Mouse (Mus musculus) liver, postnatal 0 days (tissue): ENCODE data around the gene Slc6a15. TPM values are rescaled to one million over a fixed set of nuclear protein-coding genes. Genes with fewer than 3 reads are reported as not detected.

Experiments
- ATAC-seq: fragments of 200-750 bp; cut with Nextera tagmentation; 2 replicates; pipeline ENCODE4 v1.8.0; 2017; ENCODE audit warnings: mild to moderate bottlenecking, moderate library complexity
- DNase-seq: peaks from one replicate; pipeline ENCODE4 v3.0.0-alpha.2; 2016
- H3K27ac ChIP-seq: fragments of 300-500 bp; sonication (generic); 2 replicates; pipeline ENCODE4 v1.5.1; 2014; ENCODE audit warnings: antibody characterized with exemption, moderate library complexity, mild to moderate bottlenecking, low read depth
- H3K27me3 ChIP-seq: fragments of 300-500 bp; sonication (generic); 2 replicates; pipeline ENCODE4 v1.6.1; 2014; ENCODE audit warnings: low read length, control low read depth, mixed read lengths; ENCODE audit not compliant: insufficient read depth
- H3K36me3 ChIP-seq: fragments of 300-500 bp; sonication (generic); replicated peaks from 2 replicates; pipeline ENCODE4 v1.6.1; 2014; ENCODE audit warnings: mild to moderate bottlenecking, control low read depth, low read length, moderate library complexity, mixed read lengths; ENCODE audit not compliant: insufficient read depth
- H3K4me1 ChIP-seq: fragments of 300-500 bp; sonication (generic); 2 replicates; pipeline ENCODE4 v1.6.1; 2014; ENCODE audit warnings: antibody characterized with exemption, mild to moderate bottlenecking, control low read depth; ENCODE audit not compliant: insufficient read depth
- H3K4me2 ChIP-seq: fragments of 300-500 bp; sonication (generic); 2 replicates; pipeline ENCODE4 v1.6.1; 2014; ENCODE audit warnings: low read depth, mild to moderate bottlenecking, low read length, moderate library complexity, mixed read lengths
- H3K4me3 ChIP-seq: fragments of 300-500 bp; sonication (generic); 2 replicates; pipeline ENCODE4 v1.5.1; 2014; ENCODE audit warnings: low read depth, low read length
- H3K9ac ChIP-seq: fragments of 300-500 bp; sonication (generic); replicated peaks from 2 replicates; pipeline ENCODE4 v1.6.1; 2014; ENCODE audit warnings: mild to moderate bottlenecking, moderate library complexity
- H3K9me3 ChIP-seq: fragments of 300-500 bp; sonication (generic); 2 replicates; pipeline ENCODE4 v1.6.1; 2016; ENCODE audit warnings: mild to moderate bottlenecking, control low read depth, low read length, mixed read lengths
- CTCF ChIP-seq: sonication (generic); IDR thresholded peaks from 2 replicates; pipeline ENCODE4 v1.5.1; 2016; ENCODE audit warnings: antibody characterized with exemption, low read depth
- EP300 ChIP-seq: IDR thresholded peaks from 2 replicates; pipeline ENCODE4 v1.6.1; 2016; ENCODE audit warnings: antibody characterized with exemption, low read depth, mild to moderate bottlenecking
- WGBS: fragments of 180-500 bp; shearing (Covaris S2); extraction: QIAGEN DNeasy Blood & Tissue Kit; methylation state at CpG from one replicate; pipeline ENCODE4 v1.1.7; 2014; ENCODE audit not compliant: insufficient replicate concordance; 5-methylcytosine and 5-hydroxymethylcytosine counted together
- polyA plus RNA-seq: library from polyadenylated mRNA; unstranded; fragments of >200 nt; fragmentation: Nextera tagmentation; extraction: Ambion mirVana; gene quantifications from 2 replicates; pipeline ENCODE4 v1.2.1, GENCODE M21; 2015

Slc6a15 gene
- 0.02 TPM in 2 replicates for polyA plus RNA-seq

- Histone ChIP-seq H3K27me3 (peaks cover 19% of the 10 kb centered on the region), H3K36me3 (no peaks in the 10 kb centered on the region), H3K9me3 (no peaks in the 10 kb centered on the region), H3K4me3 (peak within 1 kb of the TSS; percentile 45), H3K4me2 (peak within 1 kb of the TSS; percentile 74), H3K27ac (no peak within 1 kb of the TSS), H3K9ac (no peak within 1 kb of the TSS), H3K4me1 (peaks cover 8% of the 10 kb centered on the region; the same call in 1 of the 2 replicates)
- 0 out of 2 replicates have a peak, but pooled peaks have one; percentile 25 for ATAC-seq
- DNase-seq = no peak
- 1% methylated on average over 43 of the region's 43 CpGs for WGBS
- no peak for TF ChIP-seq EP300
- TF ChIP-seq CTCF = no peak
Observed at GRCm38 (mm10) chr10:103367371-103368295, at the start of gene Slc6a15. Gene Slc6a15 (plus strand): TSS chr10:103367783.

GRCm38 (mm10) chr10:103321941-103322340, 45.6 kb upstream of the Slc6a15 start:
- DNase-seq = no peak
- no peaks in the 10 kb centered on the region for H3K9me3 ChIP-seq
- H3K4me2 ChIP-seq = no peak overlapping the region
- H3K9ac ChIP-seq = no peak overlapping the region
- no peaks in the 10 kb centered on the region for H3K4me1 ChIP-seq
- no peaks in the 10 kb centered on the region for H3K36me3 ChIP-seq
- no peak for ATAC-seq
- H3K27ac ChIP-seq = no peak overlapping the region
- H3K4me3 ChIP-seq = no peak overlapping the region
- no peaks in the 10 kb centered on the region for H3K27me3 ChIP-seq
- TF ChIP-seq EP300 (no peak), CTCF (no peak)
- 62% methylated on average over 3 of the region's 3 CpGs for WGBS

GRCm38 (mm10) chr10:103323386-103323785, 44.2 kb upstream of the Slc6a15 start:
- Histone ChIP-seq H3K36me3 (no peaks in the 10 kb centered on the region), H3K4me3 (no peak overlapping the region), H3K9ac (no peak overlapping the region), H3K4me2 (no peak overlapping the region), H3K4me1 (no peaks in the 10 kb centered on the region), H3K27ac (no peak overlapping the region), H3K27me3 (no peaks in the 10 kb centered on the region), H3K9me3 (no peaks in the 10 kb centered on the region)
- no peak for ATAC-seq
- WGBS = 69% methylated on average over 3 of the region's 3 CpGs
- TF ChIP-seq EP300 (no peak), CTCF (no peak)
- DNase-seq = no peak

DNA sequence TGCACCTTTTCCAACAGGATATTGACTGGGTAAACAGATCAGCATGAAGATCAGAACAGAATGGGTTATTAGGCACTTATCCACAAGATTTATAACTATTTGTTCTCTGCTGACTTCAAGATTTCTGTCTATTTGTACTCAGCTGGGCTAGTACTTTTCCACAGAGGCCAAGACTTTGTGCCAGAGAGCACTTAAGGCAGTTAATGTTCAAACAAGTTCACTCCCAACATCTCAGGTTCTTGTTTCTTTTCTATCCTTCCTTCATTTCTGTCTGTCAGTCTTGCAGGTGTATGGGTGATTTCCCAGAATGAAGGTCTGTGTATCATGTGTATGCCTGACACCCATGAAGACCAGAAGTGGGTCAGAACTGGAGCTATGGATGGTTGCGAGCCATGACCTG, 33.3 kb upstream of the Slc6a15 start:
- Histone ChIP-seq H3K4me2 (no peak overlapping the region), H3K4me3 (no peak overlapping the region), H3K27me3 (no peaks in the 10 kb centered on the region), H3K4me1 (no peaks in the 10 kb centered on the region), H3K27ac (no peak overlapping the region), H3K9ac (no peak overlapping the region), H3K36me3 (no peaks in the 10 kb centered on the region), H3K9me3 (no peaks in the 10 kb centered on the region)
- WGBS = 75% methylated on average over 1 of the region's 1 CpGs
- TF ChIP-seq EP300 = no peak
- TF ChIP-seq CTCF = no peak
- no peak for DNase-seq
- no peak for ATAC-seq

DNA sequence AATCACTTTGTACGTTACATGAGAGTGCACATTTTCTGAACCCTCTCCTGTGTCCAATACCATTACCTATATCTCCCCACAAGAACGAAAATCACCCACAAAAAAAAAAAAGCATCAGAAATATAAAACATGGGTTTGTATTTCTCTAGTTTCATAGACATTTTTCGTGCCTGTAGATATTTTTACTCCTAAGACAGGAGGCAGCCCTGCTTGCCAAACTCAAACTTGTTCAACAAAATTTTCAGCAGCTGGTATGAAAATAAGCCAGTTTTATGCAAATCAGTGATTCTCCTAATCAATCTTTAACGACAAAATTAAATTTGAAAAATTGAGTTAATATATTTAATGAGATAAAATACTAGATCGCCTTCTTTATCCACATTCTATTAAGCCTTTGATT, 27.7 kb upstream of the Slc6a15 start:
- ATAC-seq (no peak), DNase-seq (no peak)
- no peaks in the 10 kb centered on the region for H3K9me3 ChIP-seq
- TF ChIP-seq EP300 = no peak
- no peak for TF ChIP-seq CTCF
- H3K27me3 ChIP-seq = no peaks in the 10 kb centered on the region
- WGBS = 68% methylated on average over 5 of the region's 5 CpGs
- no peaks in the 10 kb centered on the region for H3K4me1 ChIP-seq
- no peak overlapping the region for H3K4me2 ChIP-seq
- no peak overlapping the region for H3K27ac ChIP-seq
- no peak overlapping the region for H3K9ac ChIP-seq
- no peak overlapping the region for H3K4me3 ChIP-seq
- no peaks in the 10 kb centered on the region for H3K36me3 ChIP-seq

GRCm38 (mm10) chr10:103346797-103347196, 20.8 kb upstream of the Slc6a15 start:
- H3K4me3 ChIP-seq = no peak overlapping the region
- no peak overlapping the region for H3K4me2 ChIP-seq
- no peaks in the 10 kb centered on the region for H3K9me3 ChIP-seq
- H3K4me1 ChIP-seq = no peaks in the 10 kb centered on the region
- no peak for ATAC-seq
- DNase-seq = no peak
- TF ChIP-seq EP300 (no peak), CTCF (no peak)
- H3K36me3 ChIP-seq = no peaks in the 10 kb centered on the region
- no peak overlapping the region for H3K9ac ChIP-seq
- no peak overlapping the region for H3K27ac ChIP-seq
- H3K27me3 ChIP-seq = no peaks in the 10 kb centered on the region
- WGBS = 46% methylated on average over 2 of the region's 2 CpGs
